Mouse (Mus musculus): ENCODE measurements around the gene Cnot11. TPM values are rescaled to one million over a fixed set of nuclear protein-coding genes. Genes with fewer than 3 reads are reported as not detected.

The Cnot11 gene
- 11.1 and 12.3 TPM in 2 replicates for polyA plus RNA-seq (2015; fragmentation: Nextera tagmentation; extraction: Ambion mirVana)

- Histone ChIP-seq H3K36me3 (ENCODE audit: control insufficient read depth, insufficient read depth, low read length) (peaks cover 7% of the 10 kb centered on the region), H3K27me3 (ENCODE audit: control insufficient read depth, insufficient read depth, low read length) (no peaks in the 10 kb centered on the region), H3K9me3 (ENCODE audit: control insufficient read depth, low read length) (no peaks in the 10 kb centered on the region), H3K4me3 (ENCODE audit: low read depth, low read length) (peak within 1 kb of the TSS; percentile 94), H3K27ac (replicated peaks) (peak within 1 kb of the TSS; percentile 96), H3K9ac (ENCODE audit: low read length) (peak within 1 kb of the TSS; percentile 93), H3K4me2 (replicated peaks; ENCODE audit: low read depth) (peak within 1 kb of the TSS; percentile 98), H3K4me1 (replicated peaks; ENCODE audit: control insufficient read depth, insufficient read depth) (no peaks in the 10 kb centered on the region; the same call in 1 of the 2 replicates)
- DNase-seq (ENCODE audit: low spot score) = no peak
- TF ChIP-seq EP300 (optimal IDR thresholded peaks at IDR 0.05) (no peak), CTCF (IDR thresholded peaks at IDR 0.05; ENCODE audit: low read depth) (no peak)
- WGBS = 33% methylated on average over 13 of the region's 13 CpGs
- ATAC-seq (ENCODE audit: low FRiP score, low TSS enrichment) = no peak
These were observed at the start of gene Cnot11 for GRCm38 (mm10) chr1:39534831-39535230. Gene Cnot11, plus strand, starts transcription at chr1:39534992.

- Histone ChIP-seq H3K27me3 (ENCODE audit: control insufficient read depth, insufficient read depth, low read length) (no peaks in the 10 kb centered on the region), H3K4me2 (replicated peaks; ENCODE audit: low read depth) (no peak overlapping the region), H3K9me3 (ENCODE audit: control insufficient read depth, low read length) (no peaks in the 10 kb centered on the region), H3K9ac (ENCODE audit: low read length) (no peak overlapping the region), H3K27ac (replicated peaks) (no peak overlapping the region), H3K4me1 (replicated peaks; ENCODE audit: control insufficient read depth, insufficient read depth) (no peaks in the 10 kb centered on the region), H3K4me3 (ENCODE audit: low read depth, low read length) (no peak overlapping the region), H3K36me3 (ENCODE audit: control insufficient read depth, insufficient read depth, low read length) (no peaks in the 10 kb centered on the region)
- DNase-seq (ENCODE audit: low spot score) (no peak), ATAC-seq (ENCODE audit: low FRiP score, low TSS enrichment) (no peak)
- no peak for TF ChIP-seq EP300 (optimal IDR thresholded peaks at IDR 0.05)
- no peak for TF ChIP-seq CTCF (IDR thresholded peaks at IDR 0.05; ENCODE audit: low read depth)
- 84% methylated on average over 3 of the region's 3 CpGs for WGBS
These were observed 47.4 kb upstream of the Cnot11 start for GRCm38 (mm10) chr1:39487370-39487769.

DNA sequence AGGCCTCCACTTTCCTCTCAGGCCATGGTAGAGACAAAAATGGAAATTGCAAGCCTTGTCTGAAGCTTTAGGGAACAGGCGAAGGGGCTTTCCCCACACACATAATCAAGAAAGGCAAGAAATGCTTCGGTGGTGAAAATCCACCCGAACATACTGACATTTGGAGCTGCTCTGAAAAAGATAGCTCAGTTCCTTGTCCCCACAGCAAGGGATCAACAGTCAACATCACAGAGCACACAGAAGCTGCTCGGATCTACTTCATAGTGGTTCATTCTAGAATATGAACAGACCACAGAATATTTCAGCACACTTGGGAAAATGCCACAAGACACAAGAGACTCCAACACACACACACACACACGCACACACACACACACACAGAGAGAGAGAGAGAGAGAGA lies 41.6 kb upstream of the Cnot11 start:
- ATAC-seq (ENCODE audit: low FRiP score, low TSS enrichment) = no peak

GRCm38 (mm10) chr1:39493664-39494063 lies 41.1 kb upstream of the Cnot11 start:
- H3K27ac ChIP-seq (replicated peaks) = no peak overlapping the region
- H3K36me3 ChIP-seq (ENCODE audit: control insufficient read depth, insufficient read depth, low read length) = no peaks in the 10 kb centered on the region
- TF ChIP-seq CTCF (IDR thresholded peaks at IDR 0.05; ENCODE audit: low read depth) = no peak
- TF ChIP-seq EP300 (optimal IDR thresholded peaks at IDR 0.05) = no peak
- no peak for ATAC-seq (ENCODE audit: low FRiP score, low TSS enrichment)
- H3K9ac ChIP-seq (ENCODE audit: low read length) = no peak overlapping the region
- DNase-seq (ENCODE audit: low spot score) = no peak
- H3K4me1 ChIP-seq (replicated peaks; ENCODE audit: control insufficient read depth, insufficient read depth) = no peaks in the 10 kb centered on the region
- H3K4me3 ChIP-seq (ENCODE audit: low read depth, low read length) = no peak overlapping the region
- H3K27me3 ChIP-seq (ENCODE audit: control insufficient read depth, insufficient read depth, low read length) = no peaks in the 10 kb centered on the region
- WGBS = 60% methylated on average over 3 of the region's 3 CpGs
- H3K4me2 ChIP-seq (replicated peaks; ENCODE audit: low read depth) = no peak overlapping the region
- no peaks in the 10 kb centered on the region for H3K9me3 ChIP-seq (ENCODE audit: control insufficient read depth, low read length)

More for the DNA sequence above, 41.6 kb upstream of the Cnot11 start:
- TF ChIP-seq EP300 (optimal IDR thresholded peaks at IDR 0.05) (no peak), CTCF (IDR thresholded peaks at IDR 0.05; ENCODE audit: low read depth) (no peak)
- Histone ChIP-seq H3K9me3 (ENCODE audit: control insufficient read depth, low read length) (no peaks in the 10 kb centered on the region), H3K9ac (ENCODE audit: low read length) (no peak overlapping the region), H3K27me3 (ENCODE audit: control insufficient read depth, insufficient read depth, low read length) (no peaks in the 10 kb centered on the region), H3K4me2 (replicated peaks; ENCODE audit: low read depth) (no peak overlapping the region), H3K27ac (replicated peaks) (no peak overlapping the region), H3K36me3 (ENCODE audit: control insufficient read depth, insufficient read depth, low read length) (no peaks in the 10 kb centered on the region), H3K4me3 (ENCODE audit: low read depth, low read length) (no peak overlapping the region), H3K4me1 (replicated peaks; ENCODE audit: control insufficient read depth, insufficient read depth) (no peaks in the 10 kb centered on the region)
- no peak for DNase-seq (ENCODE audit: low spot score)
- 68% methylated on average over 5 of the region's 5 CpGs for WGBS

- Histone ChIP-seq H3K36me3 (ENCODE audit: control insufficient read depth, insufficient read depth, low read length) (no peaks in the 10 kb centered on the region), H3K27me3 (ENCODE audit: control insufficient read depth, insufficient read depth, low read length) (no peaks in the 10 kb centered on the region), H3K9ac (ENCODE audit: low read length) (no peak overlapping the region), H3K4me1 (replicated peaks; ENCODE audit: control insufficient read depth, insufficient read depth) (no peaks in the 10 kb centered on the region), H3K27ac (replicated peaks) (no peak overlapping the region), H3K9me3 (ENCODE audit: control insufficient read depth, low read length) (no peaks in the 10 kb centered on the region), H3K4me3 (ENCODE audit: low read depth, low read length) (no peak overlapping the region), H3K4me2 (replicated peaks; ENCODE audit: low read depth) (no peak overlapping the region)
- 0 out of 2 replicates have a peak, but pooled peaks have one; percentile 18 for TF ChIP-seq CTCF (IDR thresholded peaks at IDR 0.05; ENCODE audit: low read depth)
- no peak for TF ChIP-seq EP300 (optimal IDR thresholded peaks at IDR 0.05)
- ATAC-seq (ENCODE audit: low FRiP score, low TSS enrichment) (no peak), DNase-seq (ENCODE audit: low spot score) (no peak)
- 93% methylated on average over 4 of the region's 4 CpGs for WGBS
These were observed 37.8 kb upstream of the Cnot11 start for GRCm38 (mm10) chr1:39496995-39497394.

- H3K4me2 ChIP-seq (replicated peaks; ENCODE audit: low read depth) = no peak overlapping the region
- H3K27me3 ChIP-seq (ENCODE audit: control insufficient read depth, insufficient read depth, low read length) = no peaks in the 10 kb centered on the region
- WGBS = 90% methylated on average over 11 of the region's 11 CpGs
- H3K9me3 ChIP-seq (ENCODE audit: control insufficient read depth, low read length) = no peaks in the 10 kb centered on the region
- no peaks in the 10 kb centered on the region for H3K4me1 ChIP-seq (replicated peaks; ENCODE audit: control insufficient read depth, insufficient read depth)
- H3K4me3 ChIP-seq (ENCODE audit: low read depth, low read length) = no peak overlapping the region
- no peak overlapping the region for H3K9ac ChIP-seq (ENCODE audit: low read length)
- no peaks in the 10 kb centered on the region for H3K36me3 ChIP-seq (ENCODE audit: control insufficient read depth, insufficient read depth, low read length)
- TF ChIP-seq EP300 (optimal IDR thresholded peaks at IDR 0.05) (no peak), CTCF (IDR thresholded peaks at IDR 0.05; ENCODE audit: low read depth) (peak; percentile 31)
- ATAC-seq (ENCODE audit: low FRiP score, low TSS enrichment) (no peak), DNase-seq (ENCODE audit: low spot score) (no peak)
- H3K27ac ChIP-seq (replicated peaks) = no peak overlapping the region
These were observed 37.0 kb upstream of the Cnot11 start for GRCm38 (mm10) chr1:39497748-39498147.
